Mouse (Mus musculus): ENCODE measurements at regions not wholly inside any gene's neighbourhood (a gene's known extent, or its start where the extent isn't known, plus 50 kb on each side); places are given as distances from the start of the nearest gene placed in this dataset.

DNA sequence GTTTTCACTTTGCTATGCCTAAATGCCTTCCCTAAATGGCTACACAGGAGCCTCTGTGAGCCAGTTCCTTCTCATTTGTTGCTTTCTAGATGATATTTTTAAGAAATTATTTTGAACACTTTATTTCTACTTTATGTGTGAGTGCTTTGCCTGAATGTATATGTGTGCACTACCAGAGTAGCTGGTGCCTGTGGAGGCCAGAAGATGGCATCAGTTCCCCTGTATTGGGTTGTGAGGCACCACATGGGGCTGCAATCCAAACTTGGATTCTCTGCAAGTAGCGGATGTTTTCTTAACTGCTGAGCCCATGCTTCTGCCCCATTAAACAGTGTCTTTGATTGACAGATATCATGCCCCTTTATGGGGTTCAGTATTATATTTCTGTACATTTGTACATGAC lies 103.7 kb downstream of the Lyplal1 start:
- TF ChIP-seq ZC3H11A (IDR thresholded peaks at IDR 0.05; ENCODE audit: borderline replicate concordance, low read depth, low read length) (no peak), MAFK (IDR thresholded peaks at IDR 0.05; ENCODE audit: insufficient read depth, low read depth, low read length) (no peak), ZNF384 (IDR thresholded peaks at IDR 0.05; ENCODE audit: low read depth, low read length) (no peak)
